Mouse (Mus musculus) small intestine, adult 2 months (tissue): Measurements from ENCODE around the gene Inmt. TPM values are rescaled to one million over a fixed set of nuclear protein-coding genes. Genes with fewer than 3 reads are reported as not detected.

ENCODE experiments used
- H3K27ac ChIP-seq: fragments of 200-500 bp; 2 replicates; pipeline ENCODE4 v1.5.1; 2012; ENCODE audit warnings: low read depth, low read length, control low read depth, inconsistent platforms; ENCODE audit not compliant: insufficient read depth
- H3K27me3 ChIP-seq: fragments of 200-500 bp; 2 replicates; pipeline ENCODE4 v1.6.1; 2012; ENCODE audit warnings: mild to moderate bottlenecking, moderate library complexity, low read length, inconsistent platforms; ENCODE audit not compliant: control insufficient read depth, insufficient read depth
- H3K36me3 ChIP-seq: fragments of 200-500 bp; 2 replicates; pipeline ENCODE4 v1.6.1; 2012; ENCODE audit warnings: mild to moderate bottlenecking, low read length, control low read depth, inconsistent platforms; ENCODE audit not compliant: control insufficient read depth, insufficient read depth
- H3K4me1 ChIP-seq: fragments of 200-500 bp; 2 replicates; pipeline ENCODE4 v1.6.1; 2012; ENCODE audit warnings: low read length, inconsistent platforms, mixed read lengths; ENCODE audit not compliant: control insufficient read depth, insufficient read depth, insufficient read length
- H3K4me3 ChIP-seq: fragments of 200-500 bp; 2 replicates; pipeline ENCODE4 v1.5.1; 2012; ENCODE audit warnings: low read depth, mild to moderate bottlenecking, control low read depth, inconsistent platforms, low read length, moderate library complexity
- CTCF ChIP-seq: fragments of 200-500 bp; IDR thresholded peaks from 2 replicates; pipeline ENCODE4 v1.5.1; 2012; ENCODE audit warnings: low read depth, mild to moderate bottlenecking, control low read depth, inconsistent platforms, low read length, moderate library complexity, mixed read lengths; ENCODE audit not compliant: insufficient replicate concordance, insufficient read length; ENCODE audit errors: extremely low read depth
- POLR2A ChIP-seq: fragments of 200-500 bp; IDR thresholded peaks from 2 replicates; pipeline ENCODE4 v1.6.1; 2012; ENCODE audit warnings: low read depth, mild to moderate bottlenecking, control low read depth, inconsistent platforms, low read length, moderate library complexity
- WGBS: fragments of 180-500 bp; shearing (Covaris S2); methylation state at CpG from one replicate; pipeline ENCODE4 v1.1.7; 2018; 5-methylcytosine and 5-hydroxymethylcytosine counted together
- polyA plus RNA-seq: library from polyadenylated mRNA; depleted of rRNA; stranded (reverse); fragments of >200 nt; gene quantifications from 2 replicates; pipeline ENCODE4 v1.2.3, GENCODE M21; 2012

The Inmt gene
- polyA plus RNA-seq, 1 experiment: 0.27 TPM

DNA sequence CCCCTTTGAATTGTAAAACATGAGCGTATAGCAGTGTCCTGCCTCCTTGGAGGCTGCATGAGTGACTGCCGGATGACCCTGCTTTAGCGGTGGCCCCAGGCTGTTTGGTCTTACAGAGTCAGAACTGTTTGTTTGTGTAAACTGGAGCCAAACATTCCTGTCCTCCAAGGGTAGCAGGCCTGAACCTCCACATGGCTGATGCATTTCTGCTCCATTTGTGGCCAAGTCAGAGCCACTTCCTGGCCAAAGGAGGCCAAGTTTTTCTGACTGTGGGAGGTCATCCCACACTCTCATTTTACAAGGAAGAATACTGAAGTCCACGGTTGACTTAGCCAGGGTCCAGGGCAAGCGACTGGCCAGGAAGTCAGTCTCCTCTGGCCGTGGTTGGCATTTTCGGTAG lies 4.7 kb upstream of the Inmt start:
- Histone ChIP-seq H3K36me3 (no peaks in the 10 kb centered on the region), H3K27me3 (no peaks in the 10 kb centered on the region), H3K27ac (0 out of 2 replicates have a peak overlapping the region, but pooled peaks have one; percentile 9), H3K4me3 (no peak overlapping the region), H3K4me1 (peaks cover 9% of the 10 kb centered on the region; the same call in 1 of the 2 replicates)
- no peak for TF ChIP-seq POLR2A
- no peak for TF ChIP-seq CTCF
- 80% methylated on average over 7 of the region's 7 CpGs for WGBS

DNA sequence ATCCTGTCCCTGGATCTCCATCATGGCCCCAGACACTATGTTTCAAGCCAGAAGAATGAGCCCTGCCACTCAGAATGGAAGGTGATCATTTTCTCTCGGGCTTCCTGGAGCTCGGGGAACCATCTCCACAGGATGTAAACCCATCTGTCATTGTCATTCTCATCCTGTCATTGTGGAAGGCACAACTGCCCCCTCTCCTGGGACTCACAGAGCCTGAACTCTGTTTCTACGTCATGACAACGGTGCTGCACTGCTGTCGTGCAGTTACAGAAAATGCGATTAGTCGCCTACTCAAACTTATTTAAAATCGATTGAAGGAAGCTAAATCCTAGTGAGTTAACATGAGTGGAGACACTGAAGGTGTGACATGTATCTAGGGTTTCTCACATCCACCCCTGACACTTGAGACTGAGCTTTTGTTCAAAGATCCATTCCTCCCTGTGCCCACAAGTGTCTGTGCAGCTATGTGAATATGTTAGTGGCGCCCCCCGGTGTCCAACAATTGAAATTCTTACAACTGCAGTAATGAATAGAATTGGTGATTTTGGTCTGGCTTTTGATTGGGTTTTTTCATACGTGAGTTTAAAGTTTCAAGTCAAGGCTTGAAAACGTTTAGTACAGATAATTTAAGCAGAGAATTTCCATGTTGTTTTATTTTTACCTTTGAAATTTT lies 2.4 kb upstream of the Inmt start:
- Histone ChIP-seq H3K27ac (no peak overlapping the region), H3K4me3 (no peak overlapping the region), H3K36me3 (no peaks in the 10 kb centered on the region), H3K4me1 (peaks cover 9% of the 10 kb centered on the region; the same call in 1 of the 2 replicates), H3K27me3 (no peaks in the 10 kb centered on the region)
- 62% methylated on average over 12 of the region's 12 CpGs for WGBS
- TF ChIP-seq POLR2A (no peak), CTCF (no peak)

DNA sequence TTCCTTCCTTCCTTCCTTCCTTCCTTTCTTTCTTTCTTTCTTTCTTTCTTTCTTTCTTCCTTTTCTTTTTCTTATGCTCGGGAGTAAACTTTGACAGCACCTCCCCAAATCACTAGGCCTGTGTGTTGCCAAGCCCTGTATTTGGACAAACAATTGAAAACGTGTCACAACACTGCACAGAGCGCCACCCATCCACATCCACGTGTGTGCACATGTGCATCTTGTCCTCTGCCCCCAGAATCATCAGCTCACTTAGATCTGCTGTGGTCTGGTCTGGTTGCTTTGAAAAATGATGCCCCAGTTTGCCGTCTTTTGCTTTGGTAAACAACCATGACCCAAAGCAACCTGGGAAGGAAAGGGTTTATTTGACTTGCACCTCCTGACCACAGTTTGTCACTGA lies 1.0 kb upstream of the Inmt start:
- WGBS: 13% methylated on average over 5 of the region's 5 CpGs
- Histone ChIP-seq H3K4me1 (peaks cover 9% of the 10 kb centered on the region; the same call in 1 of the 2 replicates), H3K27ac (no peak overlapping the region), H3K4me3 (no peak overlapping the region), H3K27me3 (no peaks in the 10 kb centered on the region), H3K36me3 (no peaks in the 10 kb centered on the region)
- TF ChIP-seq POLR2A: no peak
- TF ChIP-seq CTCF: no peak

DNA sequence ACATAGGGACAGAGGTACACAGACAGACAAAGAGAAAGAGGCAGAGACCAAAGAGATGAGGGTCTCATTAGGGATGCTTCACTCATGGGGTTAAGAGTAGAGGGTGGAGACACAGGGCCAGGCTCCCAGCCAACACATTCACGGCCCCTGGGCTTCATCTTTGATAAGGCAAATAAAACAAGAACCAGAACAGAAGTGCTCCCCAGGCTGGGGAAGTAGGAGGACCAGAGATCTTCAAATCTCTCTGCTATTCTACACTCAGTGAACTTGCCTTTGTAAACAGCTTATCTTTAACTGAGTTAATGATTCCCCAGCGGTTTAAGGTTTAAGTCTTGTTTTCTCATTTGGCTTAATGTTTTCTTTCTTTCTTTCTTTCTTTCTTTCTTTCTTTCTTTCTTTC lies 613 bp upstream of the Inmt start:
- Histone ChIP-seq H3K27ac (no peak overlapping the region), H3K27me3 (no peaks in the 10 kb centered on the region), H3K36me3 (no peaks in the 10 kb centered on the region), H3K4me3 (no peak overlapping the region), H3K4me1 (peaks cover 9% of the 10 kb centered on the region; the same call in 1 of the 2 replicates)
- 7% methylated on average over 2 of the region's 2 CpGs for WGBS
- TF ChIP-seq POLR2A: no peak
- no peak for TF ChIP-seq CTCF

DNA sequence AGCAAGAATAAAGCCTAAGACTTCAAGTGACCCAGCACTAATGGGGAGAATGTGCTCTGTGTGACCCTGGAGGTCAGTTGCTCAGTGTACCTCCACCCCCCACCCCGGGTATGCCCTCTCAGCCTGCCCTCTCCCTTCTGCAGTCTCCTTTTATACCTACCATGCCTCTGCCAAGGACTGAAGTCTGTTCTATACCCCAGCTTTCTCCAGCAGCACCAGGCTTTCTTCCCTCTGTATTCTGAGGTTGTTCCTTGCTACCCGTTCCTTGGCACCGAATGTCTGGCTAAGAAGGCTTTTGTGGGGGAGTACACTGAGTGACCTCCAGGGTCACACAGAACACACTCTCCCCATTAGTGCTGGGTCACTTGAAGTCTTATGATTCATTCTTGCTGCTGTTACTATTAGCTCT lies 898 bp downstream of the Inmt start:
- Histone ChIP-seq H3K27ac (no peak overlapping the region), H3K4me1 (peaks cover 9% of the 10 kb centered on the region; the same call in 1 of the 2 replicates), H3K4me3 (no peak overlapping the region), H3K36me3 (no peaks in the 10 kb centered on the region), H3K27me3 (no peaks in the 10 kb centered on the region)
- TF ChIP-seq CTCF (no peak), POLR2A (no peak)
- WGBS: 60% methylated on average over 3 of the region's 3 CpGs

DNA sequence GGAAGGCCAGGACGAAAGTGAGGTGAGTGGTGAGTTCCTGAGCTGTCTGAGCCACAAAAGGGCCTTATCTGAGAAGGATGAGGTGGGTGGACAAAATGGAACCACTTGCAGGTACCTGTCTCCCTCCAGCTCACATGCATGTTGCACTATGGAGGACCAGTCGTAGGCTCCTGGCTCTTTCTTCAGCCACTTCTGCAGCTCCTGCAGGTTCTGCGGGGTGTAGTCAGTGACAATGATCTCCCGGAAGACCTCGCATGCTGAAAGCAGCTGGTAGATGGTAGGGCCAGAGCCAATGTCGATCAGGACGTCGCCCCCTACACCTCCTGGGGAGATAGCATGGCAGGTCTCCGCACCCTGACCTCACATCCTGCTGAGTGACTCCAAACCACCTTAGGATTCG lies 1.7 kb downstream of the Inmt start:
- Histone ChIP-seq H3K36me3 (no peaks in the 10 kb centered on the region), H3K4me3 (no peak overlapping the region), H3K27ac (no peak overlapping the region), H3K27me3 (no peaks in the 10 kb centered on the region), H3K4me1 (peaks cover 9% of the 10 kb centered on the region; the same call in 1 of the 2 replicates)
- 89% methylated on average over 10 of the region's 10 CpGs for WGBS
- no peak for TF ChIP-seq POLR2A
- TF ChIP-seq CTCF: no peak

DNA sequence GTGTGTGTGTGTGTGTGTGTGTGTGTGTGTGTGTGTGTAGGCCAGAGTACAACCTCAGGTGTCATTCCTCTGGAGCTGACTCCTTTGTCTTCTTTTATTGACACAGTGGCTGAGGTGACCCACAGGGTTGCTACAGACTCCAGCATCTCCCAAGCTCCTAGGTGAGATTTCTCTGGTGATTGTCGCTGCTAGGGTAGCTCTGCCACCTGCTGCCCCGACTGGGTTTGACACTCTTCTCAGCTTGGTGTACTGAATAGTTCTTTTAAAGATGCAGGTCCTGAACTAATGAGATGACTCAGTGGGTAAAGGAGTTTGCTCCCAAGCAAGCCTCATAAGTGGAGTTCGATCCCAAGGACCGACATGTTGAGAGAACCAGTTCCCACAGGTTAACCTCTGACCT lies 3.2 kb downstream of the Inmt start:
- TF ChIP-seq CTCF: no peak
- Histone ChIP-seq H3K4me3 (no peak overlapping the region), H3K36me3 (no peaks in the 10 kb centered on the region), H3K27ac (no peak overlapping the region), H3K4me1 (peaks cover 7% of the 10 kb centered on the region; the same call in 1 of the 2 replicates), H3K27me3 (no peaks in the 10 kb centered on the region)
- 51% methylated on average over 4 of the region's 4 CpGs for WGBS
